Mouse (Mus musculus) gastrocnemius, postnatal 10 days (tissue): ENCODE data around the gene Strap. TPM values are rescaled to one million over a fixed set of nuclear protein-coding genes. Genes with fewer than 3 reads are reported as not detected.

Experiments
- DNase-seq: peaks from one replicate; pipeline ENCODE4 v3.0.0; 2021; ENCODE audit warnings: mixed read lengths
- total RNA-seq, 2 experiments: library from RNA; stranded (reverse); gene quantifications; 2 replicates each; pipeline ENCODE4 v1.2.3; 2021

Gene Strap
- total RNA-seq, 2 experiments from 2014 or later: 91.5 to 92.5 TPM

- DNase-seq: no peak
These were observed 39.3 kb downstream of the Strap start for GRCm38 (mm10) chr6:137774166-137774565.

DNA sequence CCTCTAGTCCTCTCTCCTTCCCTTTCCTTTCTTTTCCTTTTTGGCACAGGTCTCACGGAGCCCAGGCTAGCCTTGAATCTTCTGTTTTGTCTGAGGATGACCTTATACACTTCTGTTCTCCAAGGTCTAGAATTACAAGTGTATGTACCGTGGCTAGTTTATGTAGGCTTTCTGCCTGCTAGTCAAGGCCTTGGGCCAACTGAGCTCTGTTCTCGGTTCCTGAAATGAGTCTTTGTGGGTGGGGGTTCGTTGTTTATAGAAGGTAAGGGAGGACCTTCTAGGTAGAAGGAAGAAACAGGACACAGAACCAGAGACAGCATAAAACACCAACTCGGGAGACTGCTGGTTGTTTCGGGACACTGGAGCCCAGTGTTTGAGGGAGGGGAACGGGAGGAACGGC, 40.3 kb downstream of the Strap start:
- DNase-seq: no peak

- DNase-seq: no peak
These were observed 42.1 kb downstream of the Strap start for GRCm38 (mm10) chr6:137776981-137777380.

- DNase-seq: no peak
These were observed 49.2 kb downstream of the Strap start for GRCm38 (mm10) chr6:137783899-137784637.

DNA sequence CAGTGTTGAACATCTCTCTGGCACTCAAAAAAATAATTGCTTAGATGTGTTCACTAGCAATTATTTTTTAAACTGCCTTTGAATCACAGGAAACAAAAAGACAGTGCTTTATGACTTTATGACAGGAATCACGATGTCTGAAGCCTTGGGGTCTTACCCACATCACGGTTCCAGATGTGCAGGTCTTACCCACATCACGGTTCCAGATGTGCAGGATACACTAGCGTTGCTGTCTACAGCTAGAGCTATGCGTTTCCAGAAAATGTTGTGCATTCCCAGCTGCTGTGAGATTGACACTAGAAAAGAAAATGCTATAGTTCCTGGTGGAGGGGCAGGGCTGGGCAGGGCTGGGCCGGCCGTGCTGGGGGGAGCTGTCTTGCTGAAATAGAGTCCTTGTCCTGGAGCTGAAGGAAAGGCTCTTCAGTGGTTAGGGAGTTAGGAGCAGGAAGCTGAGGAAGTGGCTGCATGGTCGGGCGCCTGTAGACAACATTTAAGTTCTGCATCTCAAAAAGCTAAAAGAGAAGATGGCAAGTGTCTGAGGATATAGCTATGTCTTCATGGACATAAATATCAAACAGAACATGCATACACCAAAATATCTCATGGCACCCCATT, 54.2 kb downstream of the Strap start:
- DNase-seq: no peak

GRCm38 (mm10) chr6:137789658-137790057, 54.8 kb downstream of the Strap start:
- DNase-seq: no peak

DNA sequence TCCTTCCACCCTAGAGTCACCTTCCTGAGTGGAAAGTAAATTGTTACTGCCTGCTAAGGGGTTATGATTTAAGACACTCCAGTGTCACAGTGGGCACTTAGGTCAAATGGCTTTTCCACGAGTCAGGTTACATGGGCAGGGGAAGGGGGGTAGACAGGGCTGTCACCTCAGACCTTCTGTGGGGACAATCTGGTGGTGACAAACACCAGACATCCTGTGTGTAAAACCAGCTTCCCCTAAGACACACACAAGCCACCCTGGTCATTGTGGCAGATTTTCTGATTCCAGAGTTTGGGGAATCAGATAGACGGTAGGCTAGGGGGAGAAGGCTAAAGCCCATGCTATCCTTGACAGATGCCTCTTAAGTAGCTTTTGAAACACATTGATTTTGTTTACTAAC, 60.6 kb downstream of the Strap start:
- DNase-seq: no peak

DNA sequence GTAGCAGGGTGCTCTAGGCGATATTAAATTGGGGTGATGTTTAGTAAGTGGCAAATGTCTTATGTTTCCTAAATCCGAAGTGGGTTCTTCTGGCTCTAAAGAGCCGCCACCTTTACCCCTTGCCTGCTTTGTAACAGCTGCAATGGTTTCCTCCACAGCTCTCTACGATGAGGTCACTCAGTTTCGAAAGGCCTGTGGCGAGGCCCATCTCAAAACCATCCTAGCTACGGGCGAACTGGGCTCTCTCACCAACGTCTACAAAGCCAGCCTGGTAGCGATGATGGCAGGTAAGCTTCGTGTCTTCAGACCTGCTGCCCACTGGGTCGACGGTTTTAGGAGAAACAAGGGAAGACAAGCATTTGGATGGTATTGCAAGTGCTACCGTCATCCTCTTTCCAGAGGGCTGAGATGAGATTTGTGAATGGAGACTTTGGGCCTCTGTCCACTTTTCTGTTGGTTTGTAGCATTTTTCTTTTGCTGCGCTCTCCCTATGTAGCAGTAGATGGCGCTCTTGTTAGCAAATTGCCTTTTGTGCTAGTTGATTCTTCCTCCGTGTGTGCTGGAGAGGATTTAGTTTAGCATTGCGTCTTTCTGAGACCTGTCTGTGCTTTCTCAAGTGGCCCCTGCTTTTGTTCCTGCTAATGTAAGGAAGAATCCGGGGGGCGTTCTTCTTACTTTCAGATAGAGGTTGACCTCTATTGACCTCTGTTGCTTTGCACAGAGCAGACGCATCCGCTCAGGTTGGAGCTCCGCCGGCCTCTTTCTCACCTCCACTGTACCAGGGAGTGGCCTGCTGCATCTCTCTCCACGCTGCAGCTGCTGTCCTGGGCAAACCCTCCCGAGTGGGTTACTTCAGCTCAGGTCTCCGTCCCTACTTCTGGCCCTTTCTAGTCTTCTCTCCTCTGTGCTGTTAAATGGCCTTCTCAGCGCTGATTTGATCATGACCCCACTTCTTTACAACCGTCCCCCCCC, 62.0 kb downstream of the Strap start:
- DNase-seq: no peak

DNA sequence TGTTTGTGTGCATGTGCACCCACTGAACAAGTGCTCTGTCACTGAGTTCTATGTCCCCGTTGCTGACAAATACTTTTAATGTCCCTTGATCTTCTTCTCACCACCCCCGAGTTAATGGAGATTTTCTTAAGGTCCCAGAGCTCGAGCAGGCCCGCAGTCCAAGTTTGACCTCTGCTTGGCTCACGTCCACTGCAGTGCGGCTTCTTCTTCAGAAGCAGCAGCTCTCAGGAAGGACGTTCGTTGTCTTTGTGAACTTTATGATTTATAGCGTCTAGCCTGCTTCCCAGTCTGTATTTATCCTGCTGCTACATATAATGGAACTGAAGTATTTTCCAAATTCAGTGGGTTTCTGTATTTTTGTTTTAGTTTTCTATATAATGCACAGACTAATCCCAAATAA, 64.4 kb downstream of the Strap start:
- no peak for DNase-seq

Other genes starting within 250 kb of the Strap start
- 10 to 100 TPM; 11.4 to 14.7 TPM for gene Eps8, start 80.2 kb upstream of the Strap start, total RNA-seq
- 10 to 100 TPM; 12.7 to 14.5 TPM for gene Dera, start 19.5 kb downstream of the Strap start, total RNA-seq